Mouse (Mus musculus) small intestine, adult 2 months (tissue): ENCODE results near the gene Dlg2. TPM values are rescaled to one million over a fixed set of nuclear protein-coding genes. Genes with fewer than 3 reads are reported as not detected.

Experiments used
- H3K27ac ChIP-seq: fragments of 200-500 bp; 2 replicates; pipeline ENCODE4 v1.5.1; 2012; ENCODE audit warnings: low read depth, low read length, control low read depth, inconsistent platforms; ENCODE audit not compliant: insufficient read depth
- H3K27me3 ChIP-seq: fragments of 200-500 bp; 2 replicates; pipeline ENCODE4 v1.6.1; 2012; ENCODE audit warnings: mild to moderate bottlenecking, moderate library complexity, low read length, inconsistent platforms; ENCODE audit not compliant: control insufficient read depth, insufficient read depth
- H3K36me3 ChIP-seq: fragments of 200-500 bp; 2 replicates; pipeline ENCODE4 v1.6.1; 2012; ENCODE audit warnings: mild to moderate bottlenecking, low read length, control low read depth, inconsistent platforms; ENCODE audit not compliant: control insufficient read depth, insufficient read depth
- H3K4me1 ChIP-seq: fragments of 200-500 bp; 2 replicates; pipeline ENCODE4 v1.6.1; 2012; ENCODE audit warnings: low read length, inconsistent platforms, mixed read lengths; ENCODE audit not compliant: control insufficient read depth, insufficient read depth, insufficient read length
- H3K4me3 ChIP-seq: fragments of 200-500 bp; 2 replicates; pipeline ENCODE4 v1.5.1; 2012; ENCODE audit warnings: low read depth, mild to moderate bottlenecking, control low read depth, inconsistent platforms, low read length, moderate library complexity
- CTCF ChIP-seq: fragments of 200-500 bp; IDR thresholded peaks from 2 replicates; pipeline ENCODE4 v1.5.1; 2012; ENCODE audit warnings: low read depth, mild to moderate bottlenecking, control low read depth, inconsistent platforms, low read length, moderate library complexity, mixed read lengths; ENCODE audit not compliant: insufficient replicate concordance, insufficient read length; ENCODE audit errors: extremely low read depth
- POLR2A ChIP-seq: fragments of 200-500 bp; IDR thresholded peaks from 2 replicates; pipeline ENCODE4 v1.6.1; 2012; ENCODE audit warnings: low read depth, mild to moderate bottlenecking, control low read depth, inconsistent platforms, low read length, moderate library complexity
- WGBS: fragments of 180-500 bp; shearing (Covaris S2); methylation state at CpG from one replicate; pipeline ENCODE4 v1.1.7; 2018; 5-methylcytosine and 5-hydroxymethylcytosine counted together
- polyA plus RNA-seq: library from polyadenylated mRNA; depleted of rRNA; stranded (reverse); fragments of >200 nt; gene quantifications from 2 replicates; pipeline ENCODE4 v1.2.3, GENCODE M21; 2012

The Dlg2 gene
- polyA plus RNA-seq, 1 experiment = 0.38 TPM

GRCm38 (mm10) chr7:92367111-92367510 lies 1890.6 kb downstream of the Dlg2 start:
- no peaks in the 10 kb centered on the region for H3K27me3 ChIP-seq
- 95% methylated on average over 1 of the region's 1 CpGs for WGBS
- no peak overlapping the region for H3K4me3 ChIP-seq
- no peaks in the 10 kb centered on the region for H3K36me3 ChIP-seq
- no peak overlapping the region for H3K27ac ChIP-seq
- no peaks in the 10 kb centered on the region for H3K4me1 ChIP-seq
- TF ChIP-seq CTCF (no peak), POLR2A (no peak)

GRCm38 (mm10) chr7:92370521-92370920 lies 1894.0 kb downstream of the Dlg2 start:
- Histone ChIP-seq H3K4me3 (no peak overlapping the region), H3K27me3 (no peaks in the 10 kb centered on the region), H3K36me3 (no peaks in the 10 kb centered on the region), H3K4me1 (no peaks in the 10 kb centered on the region), H3K27ac (no peak overlapping the region)
- TF ChIP-seq CTCF = no peak

DNA sequence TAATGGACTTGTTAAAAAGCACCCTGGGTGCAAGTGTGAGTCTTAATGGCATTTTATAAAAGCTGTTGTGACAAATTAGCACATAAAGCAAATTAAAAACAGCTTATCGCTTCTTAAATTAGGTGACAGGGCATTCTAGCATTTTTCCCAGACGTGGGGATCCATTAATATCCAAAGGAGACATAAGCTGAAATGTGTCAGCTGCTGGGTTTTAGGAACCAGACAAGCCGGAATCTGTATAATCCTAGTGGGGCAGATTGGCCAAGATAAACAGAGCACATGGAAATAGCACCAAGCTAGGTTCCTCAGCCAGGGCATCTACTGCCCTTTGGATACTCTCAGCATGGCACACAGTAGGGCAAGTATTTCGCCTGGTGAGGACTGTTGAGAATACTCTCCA lies 1895.2 kb downstream of the Dlg2 start:
- Histone ChIP-seq H3K27ac (no peak overlapping the region), H3K27me3 (no peaks in the 10 kb centered on the region), H3K4me3 (no peak overlapping the region), H3K4me1 (no peaks in the 10 kb centered on the region), H3K36me3 (no peaks in the 10 kb centered on the region)
- 60% methylated on average over 4 of the region's 4 CpGs for WGBS
- TF ChIP-seq POLR2A (no peak), CTCF (no peak)

- Histone ChIP-seq H3K27ac (no peak overlapping the region), H3K27me3 (no peaks in the 10 kb centered on the region), H3K4me3 (no peak overlapping the region), H3K36me3 (no peaks in the 10 kb centered on the region), H3K4me1 (no peaks in the 10 kb centered on the region)
- 86% methylated on average over 5 of the region's 5 CpGs for WGBS
- no peak for TF ChIP-seq POLR2A
- no peak for TF ChIP-seq CTCF
These were observed 1897.4 kb downstream of the Dlg2 start for GRCm38 (mm10) chr7:92373863-92374357.

DNA sequence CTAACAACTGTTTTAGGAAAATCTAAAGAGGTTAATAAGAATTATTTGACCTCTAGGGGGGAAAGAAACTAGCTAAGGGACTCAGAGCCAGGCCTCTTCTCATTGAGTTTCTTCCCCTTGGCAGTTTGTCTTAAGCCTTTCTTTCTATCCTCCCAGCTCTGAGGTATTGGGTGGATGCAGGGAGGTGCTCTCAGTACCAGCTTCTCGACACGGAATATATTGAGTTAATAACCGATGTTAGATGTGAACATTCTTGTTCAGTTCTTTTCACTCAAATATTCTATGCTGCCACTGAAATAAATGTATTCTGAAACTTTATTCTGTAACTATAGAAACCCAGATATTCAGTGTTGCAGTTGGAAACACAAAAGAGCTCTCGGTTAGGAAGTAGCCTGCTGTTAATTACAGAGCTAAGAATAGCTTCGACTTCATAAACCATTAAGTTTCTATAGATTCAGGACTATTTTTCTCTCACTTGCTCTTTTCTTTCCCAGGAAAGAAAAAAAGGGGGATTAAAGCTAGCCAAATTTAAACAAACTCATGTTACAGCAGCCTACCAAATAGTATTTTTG lies 1907.5 kb downstream of the Dlg2 start:
- no peaks in the 10 kb centered on the region for H3K27me3 ChIP-seq
- H3K4me3 ChIP-seq = no peak overlapping the region
- no peaks in the 10 kb centered on the region for H3K36me3 ChIP-seq
- H3K4me1 ChIP-seq = no peaks in the 10 kb centered on the region
- 75% methylated on average over 5 of the region's 5 CpGs for WGBS
- H3K27ac ChIP-seq = no peak overlapping the region
- TF ChIP-seq POLR2A (no peak), CTCF (no peak)

GRCm38 (mm10) chr7:92392052-92392640 lies 1915.7 kb downstream of the Dlg2 start:
- WGBS = 76% methylated on average over 6 of the region's 6 CpGs
- H3K4me1 ChIP-seq = no peaks in the 10 kb centered on the region
- H3K36me3 ChIP-seq = no peaks in the 10 kb centered on the region
- no peak overlapping the region for H3K4me3 ChIP-seq
- H3K27ac ChIP-seq = no peak overlapping the region
- H3K27me3 ChIP-seq = no peaks in the 10 kb centered on the region
- TF ChIP-seq POLR2A (no peak), CTCF (no peak)

DNA sequence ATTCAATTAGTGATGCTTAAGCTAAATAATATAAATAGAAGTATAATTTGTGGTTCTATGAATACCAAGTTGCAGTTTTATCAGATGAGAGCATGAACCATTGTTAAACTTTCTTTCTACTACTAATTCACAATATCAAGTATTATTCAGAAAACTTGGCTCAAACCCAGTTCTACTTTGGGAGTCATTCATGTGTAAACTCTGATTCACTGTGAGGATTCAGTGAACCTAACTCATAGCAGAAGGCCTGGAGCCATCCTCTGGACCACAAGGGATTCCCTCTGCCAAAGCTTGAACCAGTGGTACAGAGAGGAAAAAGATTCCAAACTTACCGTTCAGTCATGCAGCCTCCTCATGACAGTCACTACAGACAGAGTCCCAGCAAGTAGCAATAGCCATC lies 1920.3 kb downstream of the Dlg2 start:
- 72% methylated on average over 1 of the region's 1 CpGs for WGBS
- H3K4me1 ChIP-seq = no peaks in the 10 kb centered on the region
- TF ChIP-seq CTCF (no peak), POLR2A (no peak)
- H3K27ac ChIP-seq = no peak overlapping the region
- no peaks in the 10 kb centered on the region for H3K27me3 ChIP-seq
- H3K36me3 ChIP-seq = no peaks in the 10 kb centered on the region
- no peak overlapping the region for H3K4me3 ChIP-seq
